Mouse (Mus musculus) liver, adult 2 months (tissue): ENCODE measurements around the gene Rrp9. TPM values are rescaled to one million over a fixed set of nuclear protein-coding genes. Genes with fewer than 3 reads are reported as not detected.
A peak's percentile ranks its signal among the peaks of the same experiment; 100 is the strongest.

Experiments used
- DNase-seq: peaks from one replicate; pipeline ENCODE4 v3.0.0-alpha.2; 2011; ENCODE audit warnings: low read depth, low spot score; ENCODE audit errors: extremely low read depth
- H3K27ac ChIP-seq: fragments of 200-500 bp; replicated peaks from 2 replicates; pipeline ENCODE4 v1.5.1; 2012; ENCODE audit warnings: low read depth, mild to moderate bottlenecking, control low read depth, inconsistent platforms, low read length; ENCODE audit not compliant: insufficient read depth
- H3K27me3 ChIP-seq: fragments of 200-500 bp; 2 replicates; pipeline ENCODE4 v1.6.1; 2012; ENCODE audit warnings: mild to moderate bottlenecking, moderate library complexity, low read length, inconsistent platforms; ENCODE audit not compliant: control insufficient read depth, insufficient read depth
- H3K36me3 ChIP-seq: fragments of 200-500 bp; 2 replicates; pipeline ENCODE4 v1.6.1; 2012; ENCODE audit warnings: low read length, inconsistent platforms; ENCODE audit not compliant: control insufficient read depth, insufficient read depth
- H3K4me1 ChIP-seq: fragments of 200-500 bp; 2 replicates; pipeline ENCODE4 v1.6.1; 2011; ENCODE audit warnings: low read length; ENCODE audit not compliant: control insufficient read depth, insufficient read depth
- H3K4me3 ChIP-seq: fragments of 200-500 bp; 2 replicates; pipeline ENCODE4 v1.5.1; 2011; ENCODE audit warnings: low read depth, mild to moderate bottlenecking, control low read depth, low read length, moderate library complexity; ENCODE audit not compliant: insufficient read depth
- H3K79me2 ChIP-seq: fragments of 200-500 bp; 2 replicates; pipeline ENCODE4 v1.6.1; 2012; ENCODE audit warnings: inconsistent platforms, mild to moderate bottlenecking, low read length, moderate library complexity; ENCODE audit not compliant: control insufficient read depth, insufficient read depth
- H3K9ac ChIP-seq: fragments of 200-500 bp; 2 replicates; pipeline ENCODE4 v1.6.1; 2012; ENCODE audit warnings: low read depth, mild to moderate bottlenecking, control low read depth, inconsistent platforms, low read length
- CTCF ChIP-seq: fragments of 200-500 bp; IDR thresholded peaks from 2 replicates; pipeline ENCODE4 v1.5.1; 2011; ENCODE audit warnings: low read depth, low read length, control low read depth
- POLR2A ChIP-seq: fragments of 200-500 bp; IDR thresholded peaks from 2 replicates; pipeline ENCODE4 v1.6.1; 2011; ENCODE audit warnings: low read length, control low read depth; ENCODE audit not compliant: insufficient read depth; ENCODE audit errors: extremely low read depth
- WGBS: fragments of 180-500 bp; shearing (Covaris S2); methylation state at CpG from one replicate; pipeline ENCODE4 v1.1.7; 2018; 5-methylcytosine and 5-hydroxymethylcytosine counted together
- polyA plus RNA-seq: library from polyadenylated mRNA; depleted of rRNA; stranded (reverse); fragments of >200 nt; gene quantifications from 2 replicates; pipeline ENCODE4 v1.2.3, GENCODE M21; 2012
- total RNA-seq: library from RNA; depleted of rRNA; stranded (reverse); fragments of >200 nt; gene quantifications from 2 replicates; pipeline ENCODE4 v1.2.3, GENCODE M21; 2014

Rrp9 gene
- total and polyA plus RNA-seq, 2 experiments: 7.8 to 16.0 TPM

DNA sequence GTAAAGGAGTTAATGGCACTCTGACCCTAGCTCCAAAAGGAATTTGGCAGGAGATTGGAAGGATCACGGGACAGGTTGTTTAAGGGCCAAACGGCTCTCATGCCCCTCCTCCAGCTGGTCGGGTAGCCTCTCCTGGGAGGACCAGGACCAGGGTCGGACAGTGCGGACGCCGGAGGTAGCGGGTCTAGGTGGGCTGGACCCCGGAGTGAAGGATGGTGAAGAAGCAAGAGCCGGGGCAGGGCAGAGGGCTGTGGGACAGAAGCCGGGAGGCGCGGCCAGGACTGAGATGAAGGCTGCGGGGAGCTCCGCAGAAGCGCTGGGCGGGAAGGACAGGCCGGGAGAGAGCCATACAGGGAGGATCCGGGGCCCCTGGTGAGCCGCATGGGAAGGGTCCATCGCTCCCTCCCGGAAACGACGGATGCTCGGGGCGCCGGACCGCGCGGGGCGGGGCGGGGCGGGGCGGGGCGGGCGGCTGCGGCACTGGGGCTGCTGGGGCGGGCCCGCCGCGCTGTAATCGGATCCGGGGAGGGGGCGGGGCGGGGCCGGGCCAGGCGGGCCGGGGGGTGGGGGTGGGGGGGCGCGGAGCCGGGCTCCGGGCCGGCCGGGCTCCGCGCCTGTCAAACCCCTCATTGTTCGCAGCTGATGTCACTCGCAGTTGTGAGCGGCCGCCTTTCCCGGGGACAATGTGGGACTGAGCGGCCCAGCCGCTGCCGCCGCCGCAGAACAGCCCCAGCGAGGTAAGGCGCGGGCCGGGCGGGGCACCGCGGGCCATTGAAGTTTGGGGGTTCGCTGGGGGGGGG lies 22.3 kb upstream of the Rrp9 start, which contains the start of gene Pcbp4:
Gene Pcbp4 (plus strand): TSS at position 21 of the 800 bp plus-strand sequence.
- H3K27me3 ChIP-seq: no peaks in the 10 kb centered on the region
- TF ChIP-seq CTCF: no peak
- 0 out of 2 replicates have a peak, but pooled peaks have one; percentile 23 for TF ChIP-seq POLR2A

DNA sequence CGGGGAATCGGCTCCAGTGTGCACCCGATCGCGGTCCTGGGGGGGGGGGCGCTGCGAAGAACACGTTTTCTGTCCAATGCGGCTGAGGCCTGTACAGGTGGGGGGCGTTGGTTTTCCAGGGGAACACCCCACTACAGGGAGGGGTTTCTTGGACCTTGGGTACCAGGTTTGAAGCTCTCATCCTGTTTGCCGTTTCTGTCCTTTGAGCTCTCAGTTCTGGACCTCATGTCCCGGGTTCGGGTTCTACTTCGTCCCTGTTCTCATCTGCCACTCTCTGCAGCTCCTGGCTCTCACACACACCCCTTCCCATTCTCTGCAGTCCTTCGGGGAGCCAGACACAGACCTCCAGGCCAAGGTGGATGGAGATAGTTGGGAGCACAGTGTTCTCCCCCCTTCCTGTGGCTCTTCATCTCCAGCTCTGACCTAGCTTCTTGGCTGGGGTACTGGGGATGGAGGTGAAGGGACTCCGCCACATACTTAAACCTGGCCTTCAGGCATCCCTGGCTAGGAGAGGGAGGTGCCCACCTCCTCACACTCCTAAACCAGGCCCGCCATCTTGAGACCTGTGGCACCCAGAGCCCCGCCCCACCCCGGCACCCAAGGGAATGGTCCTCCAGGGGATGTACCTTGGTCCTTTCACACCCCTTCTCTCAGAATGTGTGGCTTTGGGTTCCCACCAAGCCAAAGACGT lies 21.5 kb upstream of the Rrp9 start:
- H3K27me3 ChIP-seq: no peaks in the 10 kb centered on the region
- WGBS: 28% methylated on average over 20 of the region's 20 CpGs
- no peak overlapping the region for H3K27ac ChIP-seq
- no peak for DNase-seq
- peak overlapping the region; percentile 72; the same call in 1 of the 2 replicates for H3K4me3 ChIP-seq
- H3K4me1 ChIP-seq: peaks cover 25% of the 10 kb centered on the region
- peak overlapping the region; percentile 86 for H3K9ac ChIP-seq
- TF ChIP-seq CTCF (no peak), POLR2A (no peak)
- peaks cover 11% of the 10 kb centered on the region; the same call in 1 of the 2 replicates for H3K79me2 ChIP-seq
- peaks cover 7% of the 10 kb centered on the region; the same call in 1 of the 2 replicates for H3K36me3 ChIP-seq

More for the DNA sequence above, 22.3 kb upstream of the Rrp9 start, which contains the start of gene Pcbp4:
- Histone ChIP-seq H3K79me2 (peaks cover 11% of the 10 kb centered on the region; the same call in 1 of the 2 replicates), H3K36me3 (peaks cover 7% of the 10 kb centered on the region; the same call in 1 of the 2 replicates), H3K4me1 (peaks cover 25% of the 10 kb centered on the region), H3K27ac (peak within 1 kb of the TSS; percentile 93), H3K4me3 (peak within 1 kb of the TSS; percentile 72), H3K9ac (peak within 1 kb of the TSS; percentile 86)
- under 1% methylated on average over 72 of the region's 74 CpGs for WGBS
- peak; percentile 88 for DNase-seq

DNA sequence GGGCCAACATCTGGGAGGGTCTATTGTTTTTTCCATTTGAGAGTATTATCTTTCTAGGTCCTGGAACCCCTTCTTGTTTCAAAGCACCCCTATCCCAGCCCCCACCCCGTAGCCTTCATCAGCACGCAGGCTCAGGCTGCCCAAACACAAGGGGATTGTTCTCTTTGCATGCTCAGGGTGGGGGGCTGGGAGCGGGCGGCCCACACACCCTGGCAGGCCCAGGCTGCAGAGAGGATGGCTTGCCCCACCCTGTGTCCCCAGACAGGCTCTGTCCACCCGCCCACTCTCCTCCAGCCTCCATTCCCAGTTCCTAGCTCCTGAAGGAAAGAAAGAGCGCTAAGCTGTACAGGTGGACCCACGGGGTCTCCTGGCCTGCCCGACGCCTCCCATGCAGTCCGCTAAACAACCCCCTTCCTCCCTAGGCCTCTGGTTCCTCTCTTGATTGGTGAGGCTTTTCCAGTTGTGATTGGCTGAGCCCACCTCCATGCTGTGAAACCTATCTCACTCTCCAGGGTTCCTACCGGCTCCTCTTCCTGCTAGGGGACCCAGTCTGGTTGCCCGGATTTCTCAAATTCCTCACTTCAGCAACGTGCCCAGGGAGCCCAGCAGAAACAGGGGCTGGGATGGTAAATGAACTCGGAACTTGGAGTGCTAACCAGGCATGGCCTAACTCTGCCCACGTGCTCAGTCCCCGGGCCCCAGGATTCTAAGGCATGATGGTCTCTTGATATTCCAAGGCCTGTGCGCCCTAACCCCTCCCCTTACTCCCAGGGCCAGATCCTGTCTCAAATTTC lies 20.7 kb upstream of the Rrp9 start:
- H3K36me3 ChIP-seq: peaks cover 7% of the 10 kb centered on the region; the same call in 1 of the 2 replicates

DNA sequence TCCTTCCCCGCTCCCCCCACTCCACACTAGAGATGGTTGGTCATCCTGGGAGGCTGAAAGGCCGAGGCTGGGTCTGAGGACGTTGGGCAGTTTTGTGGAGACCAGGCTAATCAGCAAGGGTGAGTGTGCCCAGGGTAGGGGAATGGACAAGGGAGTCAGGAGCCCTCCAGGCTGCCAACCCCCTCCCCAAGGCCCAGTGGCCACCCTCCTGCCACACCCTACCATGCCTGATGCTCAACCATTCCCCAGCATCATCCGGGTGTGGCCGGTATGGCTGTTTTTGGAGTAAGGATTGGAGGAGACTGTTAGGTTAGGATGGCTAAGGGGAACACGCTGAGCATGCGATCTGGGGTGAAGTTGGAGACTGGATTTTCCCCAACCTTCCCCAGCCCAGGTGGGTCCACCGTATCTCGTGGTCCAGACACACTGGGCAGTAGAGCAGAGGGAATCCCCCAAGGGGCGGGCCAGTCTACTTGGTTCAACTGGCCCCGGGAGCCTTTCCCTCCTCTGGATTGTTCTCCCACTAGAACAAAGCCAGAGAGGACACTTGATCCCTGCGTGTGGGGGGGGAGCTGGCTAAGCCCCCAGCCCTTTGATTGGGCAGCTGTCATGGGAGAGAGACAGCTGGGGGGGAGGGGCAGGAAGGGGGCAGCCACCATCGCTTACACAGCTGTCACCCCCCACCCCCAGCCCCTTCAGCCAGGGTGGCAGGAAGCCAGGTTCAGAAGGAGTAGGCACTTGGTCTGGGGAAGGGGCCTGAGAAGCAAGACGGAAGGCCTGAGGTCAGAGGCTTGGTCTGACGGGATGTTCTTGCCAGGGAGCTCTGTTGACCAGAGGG lies 19.2 kb upstream of the Rrp9 start:
- DNase-seq: no peak
- Histone ChIP-seq H3K4me3 (no peak overlapping the region), H3K27me3 (no peaks in the 10 kb centered on the region), H3K79me2 (no peaks in the 10 kb centered on the region), H3K4me1 (peaks cover 12% of the 10 kb centered on the region), H3K36me3 (peaks cover 5% of the 10 kb centered on the region; the same call in 1 of the 2 replicates), H3K27ac (no peak overlapping the region), H3K9ac (no peak overlapping the region)
- TF ChIP-seq POLR2A (no peak), CTCF (no peak)
- 84% methylated on average over 15 of the region's 15 CpGs for whole genome bisulfite sequencing

More for the DNA sequence above, 20.7 kb upstream of the Rrp9 start:
- no peak for DNase-seq
- no peaks in the 10 kb centered on the region for H3K27me3 ChIP-seq
- H3K79me2 ChIP-seq: peaks cover 8% of the 10 kb centered on the region; the same call in 1 of the 2 replicates
- WGBS: 86% methylated on average over 17 of the region's 17 CpGs
- no peak for TF ChIP-seq POLR2A
- TF ChIP-seq CTCF: no peak
- H3K9ac ChIP-seq: no peak overlapping the region
- peaks cover 21% of the 10 kb centered on the region for H3K4me1 ChIP-seq
- H3K4me3 ChIP-seq: no peak overlapping the region
- no peak overlapping the region for H3K27ac ChIP-seq
